Mouse (Mus musculus) heart, postnatal 0 days (tissue): ENCODE data around the gene Rock2. TPM values are rescaled to one million over a fixed set of nuclear protein-coding genes. Genes with fewer than 3 reads are reported as not detected.

Experiments
- ATAC-seq: fragments of 200-750 bp; cut with Nextera tagmentation; 2 replicates; pipeline ENCODE4 v1.8.0; 2017; ENCODE audit warnings: low read depth, moderate number of reproducible peaks, moderate library complexity; ENCODE audit not compliant: insufficient read depth
- DNase-seq: peaks from one replicate; pipeline ENCODE4 v3.0.0-alpha.2; 2016; ENCODE audit warnings: low spot score
- H3K27ac ChIP-seq: fragments of 300-500 bp; sonication (generic); 2 replicates; pipeline ENCODE4 v1.5.1; 2014; ENCODE audit warnings: low read depth, mild to moderate bottlenecking
- H3K27me3 ChIP-seq: fragments of 300-500 bp; sonication (generic); 2 replicates; pipeline ENCODE4 v1.6.1; 2014; ENCODE audit warnings: low read length, mixed read lengths; ENCODE audit not compliant: control insufficient read depth, insufficient read depth
- H3K36me3 ChIP-seq: fragments of 300-500 bp; sonication (generic); replicated peaks from 2 replicates; pipeline ENCODE4 v1.6.1; 2014; ENCODE audit warnings: low read length, mixed read lengths; ENCODE audit not compliant: control insufficient read depth, insufficient read depth
- H3K4me1 ChIP-seq: fragments of 300-500 bp; sonication (generic); 2 replicates; pipeline ENCODE4 v1.6.1; 2014; ENCODE audit warnings: antibody characterized with exemption; ENCODE audit not compliant: control insufficient read depth, insufficient read depth
- H3K4me2 ChIP-seq: fragments of 300-500 bp; sonication (generic); 2 replicates; pipeline ENCODE4 v1.6.1; 2014; ENCODE audit warnings: low read depth, mild to moderate bottlenecking, low read length, moderate library complexity
- H3K4me3 ChIP-seq: fragments of 300-500 bp; sonication (generic); 2 replicates; pipeline ENCODE4 v1.5.1; 2014; ENCODE audit warnings: low read depth, low read length
- H3K9ac ChIP-seq: fragments of 300-500 bp; sonication (generic); replicated peaks from 2 replicates; pipeline ENCODE4 v1.6.1; 2014; ENCODE audit warnings: low read depth, low read length, mixed read lengths
- H3K9me3 ChIP-seq: fragments of 300-500 bp; sonication (generic); replicated peaks from 2 replicates; pipeline ENCODE4 v1.6.1; 2016; ENCODE audit warnings: low read length; ENCODE audit not compliant: control insufficient read depth
- CTCF ChIP-seq: IDR thresholded peaks from 2 replicates; pipeline ENCODE4 v1.5.1; 2016; ENCODE audit warnings: antibody characterized with exemption, control low read depth, low read depth
- EP300 ChIP-seq: IDR thresholded peaks from 2 replicates; pipeline ENCODE4 v1.6.1; 2016; ENCODE audit warnings: antibody characterized with exemption, low read depth
- WGBS: fragments of 180-500 bp; shearing (Covaris S2); extraction: QIAGEN DNeasy Blood & Tissue Kit; methylation state at CpG from one replicate; pipeline ENCODE4 v1.1.7; 2014; 5-methylcytosine and 5-hydroxymethylcytosine counted together
- polyA plus RNA-seq: library from polyadenylated mRNA; unstranded; fragments of >200 nt; fragmentation: Nextera tagmentation; extraction: Ambion mirVana; gene quantifications from 2 replicates; pipeline ENCODE4 v1.2.1, GENCODE M21; 2015
- total RNA-seq: library from RNA; depleted of rRNA; stranded (reverse); fragments of >200 nt; gene quantifications from 2 replicates; pipeline ENCODE4 v1.2.3, GENCODE M21; 2014; ENCODE audit warnings: low replicate concordance; rRNA removed

The Rock2 gene
- total and polyA plus RNA-seq, 2 experiments from 2014 or later: 24.6 to 49.2 TPM

- Histone ChIP-seq H3K36me3 (no peaks in the 10 kb centered on the region), H3K9ac (no peak overlapping the region), H3K27me3 (no peaks in the 10 kb centered on the region), H3K4me1 (no peaks in the 10 kb centered on the region), H3K4me3 (no peak overlapping the region), H3K9me3 (no peaks in the 10 kb centered on the region), H3K4me2 (no peak overlapping the region), H3K27ac (no peak overlapping the region)
- ATAC-seq (no peak), DNase-seq (no peak)
- 61% methylated on average over 14 of the region's 14 CpGs for WGBS
- TF ChIP-seq EP300 (no peak), CTCF (no peak)
These were observed 142.4 kb downstream of the Rock2 start for GRCm38 (mm10) chr12:17037053-17037610.

Other genes with a start within 250 kb of the Rock2 start
- gene Ntsr2, start 241.5 kb upstream of the Rock2 start, total RNA-seq: 0.38 TPM in 1 of 2 replicates, not detected in the other
- gene Ntsr2, start 241.5 kb upstream of the Rock2 start, polyA plus RNA-seq: 0.79 and 0.82 TPM in 2 replicates
- gene Greb1, start 94.0 kb upstream of the Rock2 start, total RNA-seq: 0.08 and 0.15 TPM in 2 replicates
- gene Greb1, start 94.0 kb upstream of the Rock2 start, polyA plus RNA-seq: 0.11 and 0.12 TPM in 2 replicates
- gene E2f6, start 83.9 kb upstream of the Rock2 start, total RNA-seq: 32.2 and 50.4 TPM in 2 replicates
- 34.1 and 35.4 TPM in 2 replicates for gene E2f6, start 83.9 kb upstream of the Rock2 start, polyA plus RNA-seq
- gene Pqlc3, start 105.5 kb downstream of the Rock2 start, total RNA-seq: 2.2 and 5.1 TPM in 2 replicates
- 2.8 and 3.5 TPM in 2 replicates for gene Pqlc3, start 105.5 kb downstream of the Rock2 start, polyA plus RNA-seq
- gene 2410004P03Rik, start 116.8 kb downstream of the Rock2 start, total RNA-seq: not detected in 2 replicates
- 0.20 and 0.38 TPM in 2 replicates for gene 2410004P03Rik, start 116.8 kb downstream of the Rock2 start, polyA plus RNA-seq